Mouse (Mus musculus) limb, embryonic 13.5 days (tissue): Measurements from ENCODE around the gene Prkag3. TPM values are rescaled to one million over a fixed set of nuclear protein-coding genes. Genes with fewer than 3 reads are reported as not detected.

Experiments
- ATAC-seq: fragments of 200-750 bp; cut with Nextera tagmentation; 2 replicates; pipeline ENCODE4 v1.8.0; 2017; ENCODE audit warnings: low read depth, moderate number of reproducible peaks, moderate TSS enrichment; ENCODE audit not compliant: low FRiP score
- H3K27ac ChIP-seq: fragments of 300-500 bp; sonication (generic); 2 replicates; pipeline ENCODE4 v1.5.1; 2015; ENCODE audit warnings: inconsistent platforms, mild to moderate bottlenecking, moderate library complexity
- H3K27me3 ChIP-seq: fragments of 300-500 bp; sonication (generic); 2 replicates; pipeline ENCODE4 v1.6.1; 2015; ENCODE audit warnings: mild to moderate bottlenecking, inconsistent platforms
- H3K36me3 ChIP-seq: fragments of 300-500 bp; sonication (generic); 2 replicates; pipeline ENCODE4 v1.6.1; 2015; ENCODE audit warnings: inconsistent platforms, mild to moderate bottlenecking, moderate library complexity
- H3K4me1 ChIP-seq: fragments of 300-500 bp; sonication (generic); 2 replicates; pipeline ENCODE4 v1.6.1; 2015; ENCODE audit warnings: inconsistent platforms
- H3K4me2 ChIP-seq: fragments of 300-500 bp; sonication (generic); replicated peaks from 2 replicates; pipeline ENCODE4 v1.6.1; 2015; ENCODE audit warnings: inconsistent platforms, mild to moderate bottlenecking, moderate library complexity
- H3K4me3 ChIP-seq: fragments of 300-500 bp; sonication (generic); 2 replicates; pipeline ENCODE4 v1.5.1; 2015; ENCODE audit warnings: moderate library complexity, mild to moderate bottlenecking, inconsistent platforms
- H3K9ac ChIP-seq: fragments of 300-500 bp; sonication (generic); 2 replicates; pipeline ENCODE4 v1.6.1; 2015; ENCODE audit warnings: mild to moderate bottlenecking, inconsistent platforms
- H3K9me3 ChIP-seq: fragments of 300-500 bp; sonication (generic); 2 replicates; pipeline ENCODE4 v1.6.1; 2016; ENCODE audit warnings: inconsistent platforms
- WGBS: fragments of 180-500 bp; shearing (Covaris S2); methylation state at CpG from one replicate; pipeline ENCODE4 v1.1.7; 2015; 5-methylcytosine and 5-hydroxymethylcytosine counted together
- polyA plus RNA-seq: library from polyadenylated mRNA; unstranded; fragments of >200 nt; fragmentation: Nextera tagmentation; extraction: Ambion mirVana; gene quantifications from 2 replicates; pipeline ENCODE4 v1.2.1, GENCODE M21; 2015

The Prkag3 gene
- polyA plus RNA-seq, 1 experiment from 2014 or later, result 1.9 TPM

- Histone ChIP-seq H3K4me3 (no peak overlapping the region), H3K27ac (no peak overlapping the region), H3K9me3 (0 out of 2 replicates have a peak, but pooled peaks cover 6% of the 10 kb centered on the region), H3K4me2 (no peak overlapping the region), H3K4me1 (no peaks in the 10 kb centered on the region), H3K36me3 (no peaks in the 10 kb centered on the region), H3K9ac (no peak overlapping the region), H3K27me3 (no peaks in the 10 kb centered on the region)
- ATAC-seq, result no peak
- WGBS, result 66% methylated on average over 6 of the region's 6 CpGs
Measured at GRCm38 (mm10) chr1:74721657-74722056, 27.4 kb downstream of the Prkag3 start.

GRCm38 (mm10) chr1:74719281-74719680, 29.7 kb downstream of the Prkag3 start:
- no peak for ATAC-seq
- 84% methylated on average over 3 of the region's 3 CpGs for WGBS
- H3K4me2 ChIP-seq, result no peak overlapping the region

GRCm38 (mm10) chr1:74718113-74718512, 30.9 kb downstream of the Prkag3 start:
- no peaks in the 10 kb centered on the region for H3K9me3 ChIP-seq
- H3K27me3 ChIP-seq, result no peaks in the 10 kb centered on the region
- peaks cover 24% of the 10 kb centered on the region for H3K4me1 ChIP-seq
- H3K36me3 ChIP-seq, result no peaks in the 10 kb centered on the region
- H3K27ac ChIP-seq, result no peak overlapping the region
- no peak overlapping the region for H3K4me2 ChIP-seq
- 0 out of 2 replicates have a peak overlapping the region, but pooled peaks have one; percentile 8 for H3K9ac ChIP-seq
- no peak for ATAC-seq
- H3K4me3 ChIP-seq, result no peak overlapping the region
- WGBS, result 60% methylated on average over 8 of the region's 8 CpGs

More at GRCm38 (mm10) chr1:74719281-74719680, 29.7 kb downstream of the Prkag3 start:
- Histone ChIP-seq H3K36me3 (no peaks in the 10 kb centered on the region), H3K9ac (no peak overlapping the region), H3K27me3 (no peaks in the 10 kb centered on the region), H3K9me3 (0 out of 2 replicates have a peak, but pooled peaks cover 6% of the 10 kb centered on the region), H3K4me1 (peaks cover 17% of the 10 kb centered on the region), H3K4me3 (no peak overlapping the region), H3K27ac (no peak overlapping the region)

- Histone ChIP-seq H3K4me1 (peaks cover 24% of the 10 kb centered on the region), H3K9ac (no peak overlapping the region), H3K4me2 (peak overlapping the region; percentile 5), H3K36me3 (no peaks in the 10 kb centered on the region), H3K4me3 (no peak overlapping the region), H3K27me3 (no peaks in the 10 kb centered on the region), H3K27ac (0 out of 2 replicates have a peak overlapping the region, but pooled peaks have one; percentile 39), H3K9me3 (no peaks in the 10 kb centered on the region)
- ATAC-seq, result no peak
- WGBS, result 63% methylated on average over 6 of the region's 6 CpGs
Measured at GRCm38 (mm10) chr1:74715886-74716285, 33.1 kb downstream of the Prkag3 start.

- peak overlapping the region; percentile 5 for H3K4me2 ChIP-seq
- H3K36me3 ChIP-seq, result no peaks in the 10 kb centered on the region
- no peak overlapping the region for H3K9ac ChIP-seq
- 0 out of 2 replicates have a peak overlapping the region, but pooled peaks have one; percentile 39 for H3K27ac ChIP-seq
- WGBS, result 15% methylated on average over 5 of the region's 5 CpGs
- H3K4me3 ChIP-seq, result no peak overlapping the region
- H3K9me3 ChIP-seq, result no peaks in the 10 kb centered on the region
- H3K4me1 ChIP-seq, result peaks cover 24% of the 10 kb centered on the region
- no peaks in the 10 kb centered on the region for H3K27me3 ChIP-seq
- ATAC-seq, result peak; percentile 60
Measured at GRCm38 (mm10) chr1:74715468-74715867, 33.6 kb downstream of the Prkag3 start.

- WGBS, result 31% methylated on average over 2 of the region's 2 CpGs
- Histone ChIP-seq H3K9ac (no peak overlapping the region), H3K4me3 (no peak overlapping the region), H3K27me3 (no peaks in the 10 kb centered on the region), H3K4me1 (peaks cover 24% of the 10 kb centered on the region), H3K27ac (no peak overlapping the region), H3K9me3 (no peaks in the 10 kb centered on the region), H3K4me2 (peak overlapping the region; percentile 5; the same call in 1 of the 2 replicates), H3K36me3 (no peaks in the 10 kb centered on the region)
- no peak for ATAC-seq
Measured at GRCm38 (mm10) chr1:74714967-74715366, 34.1 kb downstream of the Prkag3 start.

- no peak for ATAC-seq
- Histone ChIP-seq H3K4me3 (peak overlapping the region; percentile 50), H3K36me3 (no peaks in the 10 kb centered on the region), H3K4me1 (peaks cover 24% of the 10 kb centered on the region), H3K4me2 (peak overlapping the region; percentile 72), H3K27ac (no peak overlapping the region), H3K9me3 (no peaks in the 10 kb centered on the region), H3K27me3 (no peaks in the 10 kb centered on the region), H3K9ac (peak overlapping the region; percentile 66)
- 18% methylated on average over 12 of the region's 12 CpGs for WGBS
Measured at GRCm38 (mm10) chr1:74713859-74714730, 34.9 kb downstream of the Prkag3 start.

GRCm38 (mm10) chr1:74713099-74713858, 35.7 kb downstream of the Prkag3 start, which contains the start of gene Cyp27a1:
Gene Cyp27a1, plus strand, starts transcription at chr1:74713574.
- peak; percentile 82 for ATAC-seq
- Histone ChIP-seq H3K9me3 (no peaks in the 10 kb centered on the region), H3K27me3 (no peaks in the 10 kb centered on the region), H3K27ac (no peak within 1 kb of the TSS), H3K9ac (peak within 1 kb of the TSS; percentile 66), H3K36me3 (no peaks in the 10 kb centered on the region), H3K4me1 (peaks cover 24% of the 10 kb centered on the region), H3K4me2 (peak within 1 kb of the TSS; percentile 72), H3K4me3 (peak within 1 kb of the TSS; percentile 50)
- under 1% methylated on average over 35 of the region's 35 CpGs for WGBS

- H3K27ac ChIP-seq, result no peak overlapping the region
- H3K9ac ChIP-seq, result peak overlapping the region; percentile 66
- H3K4me3 ChIP-seq, result peak overlapping the region; percentile 50
- ATAC-seq, result no peak
- H3K4me1 ChIP-seq, result peaks cover 24% of the 10 kb centered on the region
- no peaks in the 10 kb centered on the region for H3K9me3 ChIP-seq
- peak overlapping the region; percentile 72 for H3K4me2 ChIP-seq
- no peaks in the 10 kb centered on the region for H3K27me3 ChIP-seq
- no peaks in the 10 kb centered on the region for H3K36me3 ChIP-seq
- 33% methylated on average over 5 of the region's 5 CpGs for WGBS
Measured at GRCm38 (mm10) chr1:74712461-74713098, 36.4 kb downstream of the Prkag3 start.

- Histone ChIP-seq H3K4me3 (no peak overlapping the region), H3K27me3 (no peaks in the 10 kb centered on the region), H3K4me1 (peaks cover 24% of the 10 kb centered on the region), H3K4me2 (no peak overlapping the region), H3K27ac (no peak overlapping the region), H3K36me3 (no peaks in the 10 kb centered on the region), H3K9me3 (no peaks in the 10 kb centered on the region), H3K9ac (no peak overlapping the region)
- WGBS, result 77% methylated on average over 4 of the region's 4 CpGs
- no peak for ATAC-seq
Measured at GRCm38 (mm10) chr1:74712046-74712445, 37.0 kb downstream of the Prkag3 start.

GRCm38 (mm10) chr1:74709566-74709965, 39.5 kb downstream of the Prkag3 start:
- Histone ChIP-seq H3K9me3 (no peaks in the 10 kb centered on the region), H3K4me3 (no peak overlapping the region), H3K27me3 (no peaks in the 10 kb centered on the region), H3K4me1 (peaks cover 9% of the 10 kb centered on the region), H3K9ac (no peak overlapping the region), H3K4me2 (no peak overlapping the region), H3K27ac (no peak overlapping the region), H3K36me3 (no peaks in the 10 kb centered on the region)
- 36% methylated on average over 6 of the region's 6 CpGs for WGBS
- no peak for ATAC-seq
